Mouse (Mus musculus) spleen, adult 2 months (tissue): ENCODE results near the gene Stard3.

Source experiments
- CTCF ChIP-seq: fragments of 200-500 bp; IDR thresholded peaks from 2 replicates; pipeline ENCODE4 v1.5.1; 2011; ENCODE audit warnings: mild to moderate bottlenecking, inconsistent platforms; ENCODE audit not compliant: insufficient read depth, insufficient read length, insufficient replicate concordance; ENCODE audit errors: extremely low read depth
- POLR2A ChIP-seq: fragments of 200-500 bp; IDR thresholded peaks from 2 replicates; pipeline ENCODE4 v1.6.1; 2011; ENCODE audit warnings: low read depth, low read length, inconsistent platforms

DNA sequence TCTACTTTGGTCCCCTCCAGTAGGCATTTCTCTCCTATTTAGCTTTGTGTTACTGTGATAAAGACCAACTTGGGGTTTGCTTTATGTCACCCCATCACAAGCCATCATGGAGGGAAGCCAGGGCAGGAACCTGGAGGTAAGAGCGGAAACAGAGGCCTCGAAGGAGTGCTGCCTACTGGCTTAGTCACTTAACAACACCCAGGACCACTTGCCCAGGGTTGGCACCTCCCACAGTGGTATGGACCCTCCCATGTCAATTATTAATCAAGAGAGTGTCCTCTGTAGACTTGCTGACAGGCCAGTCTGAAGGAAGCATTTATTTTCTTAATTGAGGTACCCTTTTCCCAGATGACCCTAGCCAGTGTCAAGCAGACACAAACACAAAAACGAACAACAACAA, 42.6 kb downstream of the Stard3 start:
- TF ChIP-seq CTCF: no peak
- no peak for TF ChIP-seq POLR2A
